Mouse (Mus musculus): ENCODE results near the gene Gm8251.
"Not testable (repeated sequence)": the region's sequence is repeated elsewhere in the genome, so short reads cannot be mapped to it uniquely, and the experiment has no call there.

The Gm8251 gene

DNA sequence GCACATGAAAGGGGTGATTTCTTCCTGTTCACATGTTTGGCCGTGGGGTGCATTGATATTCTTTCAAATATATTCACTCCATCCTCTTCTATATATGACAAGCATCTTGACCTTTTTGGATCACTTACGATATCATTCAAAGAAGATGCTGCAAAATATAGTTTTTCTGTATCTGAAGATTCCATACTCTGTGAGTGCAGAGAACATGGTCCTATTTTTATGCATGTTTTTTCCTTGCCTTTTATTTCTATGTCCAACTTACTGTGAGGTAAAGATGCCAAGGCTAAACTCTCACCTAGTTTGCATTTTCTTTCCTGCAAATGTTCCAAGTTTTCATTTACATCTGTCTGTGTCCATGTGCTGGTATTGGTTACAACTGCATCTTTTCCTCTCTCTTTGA is at the start of gene Gm8251:
Gm8251 (minus strand) TSS at position 101 of the 400 bp plus-strand sequence.
- no peak for DNase-seq

DNA sequence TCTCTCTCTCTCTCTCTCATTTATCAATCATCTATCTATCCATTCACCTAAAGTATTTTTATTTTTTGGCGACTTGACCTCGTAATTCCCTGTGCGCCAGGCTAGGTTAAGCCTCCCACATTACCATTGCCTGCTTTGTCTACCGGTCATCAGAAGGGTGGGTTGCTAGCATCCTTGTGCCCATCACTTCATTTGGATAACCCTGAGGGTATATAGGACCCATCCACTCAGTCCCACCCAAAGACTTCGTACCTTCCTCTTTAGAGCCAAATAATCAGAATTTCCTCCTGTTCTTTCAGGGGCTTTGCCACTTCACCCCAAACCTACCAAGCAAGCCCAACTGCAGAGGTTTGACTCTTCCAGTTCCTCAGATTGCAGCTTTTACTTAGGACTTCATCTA is 41.2 kb upstream of the Gm8251 start:
- peak in 1 of 2 experiments; percentile 7 for DNase-seq

DNA sequence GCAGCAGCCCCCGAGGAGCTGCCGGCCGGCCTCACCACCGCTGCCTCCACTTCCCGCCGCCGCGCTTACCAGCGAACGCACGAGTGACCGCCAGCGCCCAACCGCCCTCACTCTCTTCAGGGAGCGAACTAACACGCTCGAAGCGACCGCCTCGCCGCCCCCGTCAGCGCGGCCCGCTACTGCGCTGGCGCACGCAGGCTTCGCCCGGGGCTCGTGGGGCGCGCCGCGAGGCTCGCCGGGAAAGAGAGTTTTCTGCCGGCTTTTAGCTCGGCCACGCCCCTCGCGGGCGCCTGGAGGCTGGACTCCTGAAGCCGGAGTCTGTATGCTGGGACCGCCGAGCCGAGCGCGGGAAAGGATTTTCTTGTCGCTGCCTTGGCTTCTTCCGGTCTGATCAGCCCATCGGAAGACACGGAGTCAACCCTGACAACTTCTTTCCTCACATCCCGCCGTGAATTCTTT is 40.6 kb upstream of the Gm8251 start, which contains the start of gene Tex30:
Tex30 (minus strand) TSS at position 183 of the 459 bp plus-strand sequence.
- DNase-seq, result peak; percentile 95 to 97

DNA sequence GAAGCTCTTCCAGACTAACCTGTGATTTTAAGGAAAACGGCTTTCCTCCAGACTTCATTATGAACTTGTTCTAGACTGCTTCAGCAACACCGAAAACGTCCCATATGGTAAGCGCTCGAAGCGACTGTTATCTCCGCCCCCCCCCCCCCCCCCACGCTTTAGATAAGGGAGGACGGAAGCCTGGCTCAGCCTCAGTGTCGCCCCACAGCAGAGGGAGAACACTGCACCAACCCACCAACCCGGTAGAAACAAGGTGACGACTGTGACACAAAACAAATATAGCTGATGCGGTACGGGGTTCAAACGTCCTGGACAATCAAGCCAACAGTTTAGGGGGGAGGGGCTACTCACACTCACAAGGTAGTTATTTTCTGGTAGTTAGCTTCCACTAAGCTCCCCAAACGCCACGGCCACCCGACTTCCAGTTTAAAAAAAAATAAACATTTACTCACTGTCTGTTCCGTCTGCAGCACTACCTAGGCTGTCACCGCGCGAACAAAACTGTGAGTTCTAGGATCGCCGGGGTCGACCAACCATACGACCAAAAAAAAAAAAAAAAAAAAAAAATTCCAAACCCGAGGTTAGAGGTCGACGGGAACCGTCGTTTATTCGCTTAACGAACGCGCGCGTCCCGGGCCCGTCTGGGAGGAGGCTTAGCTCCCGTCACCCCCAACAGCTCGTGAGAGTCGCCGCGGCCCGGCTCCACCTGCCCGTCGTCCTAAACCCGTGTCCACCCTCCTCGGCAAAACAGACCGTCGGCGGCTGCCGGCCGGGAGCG is 39.9 kb upstream of the Gm8251 start:
- DNase-seq, result peak; percentile 33 to 60

DNA sequence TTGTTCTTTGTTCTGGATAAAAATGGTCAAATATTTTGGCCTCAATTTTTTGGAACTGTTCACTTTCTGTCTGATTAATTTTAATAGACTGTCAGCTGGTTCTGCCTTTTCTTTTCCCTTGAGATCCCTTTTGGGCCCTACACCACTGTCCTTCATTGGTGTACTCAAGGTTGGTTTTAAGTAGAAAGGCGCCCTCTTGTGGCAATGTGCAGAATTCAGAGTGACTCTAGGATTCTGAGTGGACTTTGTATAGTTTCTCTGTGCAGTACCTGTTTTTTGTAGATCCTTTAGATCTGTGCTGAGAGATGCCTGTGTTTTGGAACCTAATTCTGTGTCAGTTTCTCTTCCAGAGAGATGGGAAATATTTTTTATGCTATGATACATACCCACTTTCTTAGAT is 2.9 kb upstream of the Gm8251 start:
- peak; percentile 67 to 72 for DNase-seq

DNA sequence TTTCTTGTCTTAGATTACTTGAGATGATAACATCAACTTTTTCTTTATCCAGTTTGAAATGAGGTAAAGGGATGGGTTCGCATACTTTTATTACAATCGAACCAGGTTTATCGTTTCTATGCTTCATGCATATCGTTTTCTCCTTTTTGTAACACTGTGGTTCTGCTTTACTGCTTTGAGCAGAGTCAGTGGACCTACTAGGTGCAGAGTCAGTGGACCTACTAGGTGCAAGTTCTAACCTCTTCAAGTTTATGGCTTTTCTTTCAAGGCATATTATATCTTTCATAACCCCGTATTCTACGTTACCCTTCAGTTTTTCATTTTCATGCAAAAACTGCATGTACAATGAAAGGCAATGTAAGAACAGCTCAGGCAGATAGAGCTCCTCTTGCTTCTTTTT is 1.7 kb upstream of the Gm8251 start:
- DNase-seq, result no peak

DNA sequence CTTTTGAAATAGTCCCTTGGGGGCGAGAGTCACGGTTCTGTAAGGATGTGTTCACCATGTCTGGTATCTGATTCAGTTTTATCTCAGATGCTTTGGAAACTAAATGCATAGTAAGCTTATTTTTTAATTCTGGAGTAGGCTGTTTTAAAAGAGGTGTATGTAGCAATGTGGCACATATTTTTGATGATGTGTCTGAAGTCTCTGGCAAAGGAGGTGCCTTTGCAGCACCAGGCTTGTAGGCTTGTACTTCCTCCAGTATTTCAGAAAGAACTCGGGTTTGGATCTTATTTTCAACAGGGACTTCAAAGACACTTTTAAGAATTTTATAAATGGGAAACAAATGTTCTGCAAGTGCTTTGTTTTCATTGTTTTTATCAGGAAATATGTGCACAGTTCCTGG is 3.9 kb downstream of the Gm8251 start:
- DNase-seq, result no peak

DNA sequence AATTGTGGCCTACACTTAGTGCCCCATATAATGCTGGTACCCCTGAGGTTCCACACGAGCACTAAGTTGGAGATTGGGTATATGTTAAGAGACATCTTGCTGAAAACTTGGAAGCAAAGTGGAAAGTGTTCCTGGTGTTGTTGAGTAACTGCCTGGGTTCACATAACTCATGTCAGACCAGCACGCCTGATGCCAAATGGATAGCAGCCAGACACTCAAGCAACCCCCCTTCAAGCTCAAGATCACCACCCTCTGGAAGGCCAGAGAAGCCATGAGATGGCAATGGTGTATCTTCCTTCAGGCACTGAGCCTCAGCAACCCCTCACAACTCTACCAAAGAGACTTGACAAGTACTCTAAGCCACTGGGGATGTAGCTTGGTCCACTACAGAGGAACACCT is 15.2 kb downstream of the Gm8251 start:
- DNase-seq, result peak in 1 of 2 experiments; percentile 6

DNA sequence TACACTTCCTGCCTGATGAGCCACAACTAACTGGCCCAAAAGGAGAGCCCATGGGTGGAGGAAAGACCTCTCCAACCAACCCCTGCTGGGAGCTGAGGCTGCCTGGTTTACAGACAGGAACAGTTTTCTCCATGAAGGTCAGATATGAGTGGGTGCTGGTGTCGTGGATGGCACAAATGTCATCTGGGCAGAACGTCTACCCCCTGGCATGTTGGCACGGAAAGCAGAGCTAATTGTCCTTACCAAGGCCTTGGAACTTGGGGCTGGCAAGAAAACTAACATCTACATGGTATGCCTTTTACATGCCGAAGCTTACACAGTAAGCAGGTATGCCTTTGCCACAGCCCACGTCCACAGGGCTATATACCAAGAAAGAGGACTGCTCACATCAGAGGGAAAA is 16.0 kb downstream of the Gm8251 start:
- not testable (repeated sequence) for DNase-seq

DNA sequence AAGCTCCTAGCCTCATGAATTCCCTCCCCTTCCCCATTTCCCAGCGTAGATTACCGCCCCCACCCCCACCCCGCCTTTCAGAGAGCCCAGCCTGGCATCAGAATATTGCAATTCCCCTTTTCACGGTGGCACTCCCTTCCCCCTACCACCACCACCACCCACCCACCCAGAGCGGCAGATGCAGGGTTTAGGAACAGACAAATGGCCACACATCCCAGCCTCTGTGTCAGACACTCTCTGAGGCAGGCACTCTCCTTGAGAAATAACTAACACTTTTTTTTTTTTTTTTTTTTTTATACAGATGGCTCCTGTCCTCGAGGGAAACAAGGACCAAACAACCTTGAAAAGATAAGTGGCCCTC is 19.2 kb downstream of the Gm8251 start:
- DNase-seq, result no peak

DNA sequence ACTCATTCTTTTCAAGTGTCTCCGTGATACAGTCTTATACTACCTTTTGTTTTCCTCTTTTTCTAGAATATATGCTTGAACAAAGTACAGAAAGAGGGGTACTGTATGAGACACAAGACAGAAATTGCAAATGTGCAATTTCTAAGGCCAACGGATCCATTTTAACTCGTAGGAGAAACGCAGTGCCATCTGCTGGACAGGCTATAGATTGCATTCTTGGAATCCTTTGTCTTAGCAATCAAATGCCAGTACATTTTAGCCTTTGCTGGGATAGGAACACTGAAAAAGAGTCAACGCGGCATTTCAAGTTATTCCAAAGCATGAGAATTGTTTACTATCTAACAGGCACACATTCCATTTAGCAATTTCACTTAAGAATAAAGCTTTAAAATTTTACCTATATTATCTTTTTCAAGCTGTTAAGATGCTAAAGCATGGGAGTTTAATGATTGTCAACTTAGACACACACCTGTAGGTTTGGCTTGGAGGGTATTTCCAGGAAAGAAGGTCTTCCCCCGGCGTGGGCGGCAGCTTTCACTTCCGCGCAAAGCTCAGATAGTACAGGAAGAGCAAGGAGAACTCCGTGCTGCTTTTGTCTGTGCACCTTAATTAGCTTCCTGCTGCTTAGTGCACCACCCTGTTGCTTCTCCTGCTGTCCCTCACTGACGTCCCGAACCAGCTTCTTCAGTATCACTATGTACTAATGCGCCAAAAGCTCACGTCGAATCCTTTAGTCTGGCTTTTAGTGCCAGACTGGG is 19.8 kb downstream of the Gm8251 start:
- DNase-seq, result peak; percentile 74

DNA sequence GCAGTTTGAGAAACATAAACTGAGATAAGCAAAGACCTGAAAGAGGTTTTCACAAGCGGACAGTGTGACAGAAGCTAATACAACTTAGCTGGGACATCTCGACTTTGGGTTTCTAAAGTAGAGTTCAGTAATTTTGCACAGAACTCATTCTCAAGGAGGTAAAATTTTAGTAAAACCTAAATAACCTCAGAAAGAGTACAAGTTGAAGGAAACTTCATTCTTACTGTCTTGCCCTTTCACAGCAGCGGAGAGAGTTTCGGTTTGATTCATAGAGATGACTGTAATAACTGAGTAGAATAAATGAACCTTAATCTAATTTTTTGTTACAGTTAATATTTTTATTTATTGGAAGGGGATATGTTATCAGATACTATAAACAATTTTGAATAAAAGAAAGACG is 28.8 kb downstream of the Gm8251 start:
- DNase-seq, result no peak

DNA sequence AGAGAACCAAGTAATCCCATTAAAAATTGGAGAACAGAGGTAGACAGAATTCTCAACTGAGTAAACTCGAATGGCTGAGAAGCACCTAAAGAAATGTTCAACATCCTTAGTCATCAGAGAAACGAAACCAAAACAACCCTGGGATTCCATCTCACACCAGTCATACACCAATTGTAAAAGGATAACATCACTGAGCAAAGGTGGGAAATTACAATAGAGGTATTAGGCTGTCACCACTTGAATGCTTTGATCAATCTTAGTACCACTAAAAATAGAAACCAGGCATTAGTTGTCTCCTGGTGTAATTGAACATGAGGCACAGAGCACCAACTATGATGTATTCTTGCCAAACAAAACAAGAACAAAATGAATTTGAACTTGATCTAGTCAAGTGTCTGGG is 29.5 kb downstream of the Gm8251 start:
- DNase-seq, result no peak

DNA sequence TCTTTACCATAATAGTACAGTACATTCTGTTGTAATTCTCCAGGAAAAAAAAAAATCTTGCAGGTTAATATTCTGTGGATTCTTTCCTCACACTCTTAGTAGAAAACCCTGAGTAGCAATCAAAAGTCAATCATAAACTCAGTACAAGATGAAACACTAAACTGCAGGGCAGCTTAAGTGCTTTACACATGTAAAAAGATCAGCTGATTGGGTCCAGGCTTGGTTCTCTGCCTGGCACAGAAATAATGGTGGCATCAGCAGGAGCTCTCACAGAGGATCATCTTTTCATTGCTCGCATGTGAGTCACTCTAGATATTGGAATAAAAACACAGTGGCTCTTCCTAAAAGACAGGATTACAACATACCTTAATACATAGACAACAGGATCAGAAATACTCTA is 34.1 kb downstream of the Gm8251 start:
- DNase-seq, result no peak

DNA sequence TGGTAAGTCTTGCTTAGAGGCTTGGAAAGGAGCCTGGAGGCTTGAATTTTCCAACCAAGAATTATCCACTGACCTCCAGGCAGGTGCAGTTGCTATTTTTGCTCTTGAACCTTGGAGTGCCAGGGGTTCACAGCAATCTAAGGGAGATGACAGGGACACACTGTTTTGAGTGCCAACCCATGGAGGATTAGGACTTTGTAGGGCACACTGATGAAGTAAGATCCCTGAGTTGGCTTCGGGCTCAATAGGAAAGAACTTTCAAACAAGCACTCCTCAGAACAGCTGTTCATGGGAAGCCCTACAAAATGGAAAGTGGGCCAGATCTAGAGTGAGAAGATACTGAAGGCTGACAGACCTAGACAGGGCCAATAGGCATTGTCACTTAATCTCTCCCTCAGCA is 39.1 kb downstream of the Gm8251 start:
- no peak for DNase-seq

DNA sequence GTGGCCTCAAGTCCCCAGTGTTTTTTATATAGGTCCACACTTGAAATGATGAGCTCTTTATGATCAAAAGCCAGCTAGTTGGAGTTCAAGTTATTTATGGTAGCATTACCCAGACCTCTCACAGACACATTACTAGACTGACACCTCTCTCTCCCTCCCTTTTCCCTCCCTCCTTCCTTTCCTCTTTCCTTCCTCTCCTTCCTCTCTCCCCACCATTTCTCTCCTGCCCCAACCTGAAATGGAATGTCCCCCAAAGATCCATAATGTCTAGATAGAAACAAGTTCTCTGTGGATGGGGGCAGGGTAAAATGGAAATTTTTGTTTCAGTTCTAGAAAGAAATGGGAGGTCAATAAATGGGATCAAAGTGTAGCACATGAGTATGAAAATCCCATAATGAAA is 41.8 kb downstream of the Gm8251 start, which contains the start of gene Mettl21c:
Mettl21c (minus strand) TSS at position 101 of the 400 bp plus-strand sequence.
- no peak for DNase-seq

DNA sequence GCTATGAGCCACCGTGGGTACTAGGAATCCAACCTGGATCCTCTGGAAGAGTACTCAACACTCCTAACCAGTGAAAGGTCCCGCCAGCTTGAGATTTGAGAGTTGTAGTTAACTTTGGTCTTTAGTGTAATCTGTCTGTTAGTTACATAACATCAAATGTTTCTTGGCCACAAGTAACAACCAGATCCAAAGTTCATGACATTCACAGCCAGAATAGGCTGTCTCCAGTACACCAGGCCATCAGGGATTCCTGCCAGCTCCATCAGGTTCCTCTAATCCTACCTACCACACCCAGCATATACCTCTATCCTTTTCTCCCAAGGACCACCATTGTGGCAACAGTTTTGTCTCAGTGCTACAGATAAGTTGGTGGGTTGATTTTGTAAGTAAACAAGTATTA is 46.2 kb downstream of the Gm8251 start:
- no peak for DNase-seq

Measured in kidney, postnatal 4 days (tissue).